Mouse (Mus musculus) CD4-positive, CD25-positive, alpha-beta regulatory T cell, adult 4 months (primary cell): ENCODE measurements around the gene Clec4n. TPM values are rescaled to one million over a fixed set of nuclear protein-coding genes. Genes with fewer than 3 reads are reported as not detected.
"Not testable (repeated sequence)": the region's sequence is repeated elsewhere in the genome, so short reads cannot be mapped to it uniquely, and the experiment has no call there.

ENCODE experiments used
- ATAC-seq: one replicate; pipeline ENCODE4 v1.8.0; 2017
- polyA plus RNA-seq, 2 experiments: library from polyadenylated mRNA; unstranded; fragments of 100-300 nt; shearing (Covaris generic); gene quantifications; one replicate each; pipeline ENCODE4 v1.2.1; 2017

The Clec4n gene
- polyA plus RNA-seq, 2 experiments from 2014 or later, result 0.58 to 1.1 TPM

DNA sequence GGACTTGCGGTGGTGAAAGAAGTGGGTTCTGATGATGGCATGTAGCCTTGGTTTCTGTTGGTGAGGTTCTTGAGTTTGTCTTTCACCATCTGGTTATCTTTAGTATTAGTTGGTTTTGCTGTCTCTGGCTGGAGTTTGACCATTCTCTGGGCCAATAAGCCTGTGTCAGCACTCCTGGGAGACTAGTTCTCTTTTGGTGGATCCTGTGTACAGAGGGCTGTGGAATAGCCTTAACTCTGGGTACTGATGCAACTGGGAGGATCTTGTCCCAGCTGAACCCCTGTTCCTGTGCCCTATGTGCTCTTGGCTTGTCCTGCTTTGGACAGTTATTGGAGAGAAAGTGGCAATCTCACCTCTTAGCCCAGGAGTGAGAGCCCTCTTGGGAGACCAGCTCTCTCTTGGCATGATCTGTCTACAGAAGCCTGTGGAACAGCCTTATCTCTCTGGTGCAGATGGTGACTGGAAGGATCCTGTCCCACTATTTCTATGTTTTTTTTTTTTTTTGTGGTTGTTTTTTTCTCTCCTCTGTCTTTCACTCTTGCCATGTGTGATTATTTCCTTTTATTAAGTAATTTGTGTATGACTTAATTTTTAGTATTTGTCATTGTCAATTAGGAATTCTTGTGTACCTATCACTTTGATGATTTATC lies 63.2 kb downstream of the Clec4n start:
- ATAC-seq, result no peak

DNA sequence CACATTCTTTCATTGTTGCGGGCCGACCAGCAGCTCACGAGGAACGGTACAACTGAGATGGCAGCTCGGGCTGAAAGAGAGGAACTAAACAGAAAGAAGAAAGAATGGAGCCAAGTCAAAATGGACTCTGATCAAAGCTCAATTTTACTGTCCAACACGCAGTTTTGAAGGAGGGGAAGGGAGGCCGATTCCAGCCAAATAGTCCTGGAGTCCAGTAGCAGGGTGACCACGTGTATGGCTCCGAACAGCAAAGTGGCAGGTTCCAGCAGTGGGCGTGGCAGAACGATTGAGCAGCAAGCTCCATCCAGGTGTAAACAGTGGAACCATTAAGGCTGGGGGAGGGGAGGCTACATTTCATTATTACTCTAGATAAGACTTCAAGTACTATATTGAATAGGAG lies 63.9 kb downstream of the Clec4n start:
- not testable (repeated sequence) for ATAC-seq

Other genes starting within 250 kb of the Clec4n start
- not detected for gene Clec4a4, start 239.5 kb upstream of the Clec4n start, polyA plus RNA-seq
- not detected for gene Clec4b1, start 179.9 kb upstream of the Clec4n start, polyA plus RNA-seq
- under 1 TPM in 1 of 2 experiments, not detected in 1; 0.52 TPM for gene Clec4a2, start 123.4 kb upstream of the Clec4n start, polyA plus RNA-seq
- not detected for gene Clec4b2, start 57.0 kb upstream of the Clec4n start, polyA plus RNA-seq
- gene Clec4d, start 32.3 kb downstream of the Clec4n start, polyA plus RNA-seq, result not detected
- under 1 TPM in 1 of 2 experiments, not detected in 1; 0.26 TPM for gene Clec4e, start 60.0 kb downstream of the Clec4n start, polyA plus RNA-seq
- gene Vmn2r19, start 78.5 kb downstream of the Clec4n start, polyA plus RNA-seq, result not detected
- gene Vmn2r20, start 188.3 kb downstream of the Clec4n start, polyA plus RNA-seq, result under 1 TPM in 1 of 2 experiments, not detected in 1; 0.01 TPM